Mouse (Mus musculus): ENCODE measurements around the gene Ak5.

DNA sequence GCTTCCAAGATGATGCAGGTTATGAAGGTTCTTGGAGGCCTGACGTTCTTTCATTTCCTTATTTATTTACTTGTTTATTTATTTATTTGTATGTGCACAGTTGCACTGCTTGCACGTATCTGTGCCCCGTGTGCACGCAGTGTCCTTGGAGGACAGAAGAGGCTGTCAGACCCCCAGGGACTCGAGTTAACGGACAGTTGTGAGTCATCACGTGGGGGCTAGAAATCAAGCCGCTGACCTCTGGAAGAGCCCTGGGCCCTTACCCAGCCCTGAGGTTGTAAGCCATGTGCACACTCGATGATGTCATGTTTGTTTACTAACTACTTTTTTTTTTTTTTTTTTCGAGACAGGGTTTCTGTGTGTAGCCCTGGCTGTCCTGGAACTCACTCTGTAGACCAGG lies 197.8 kb downstream of the Ak5 start:
- TF ChIP-seq CTCF (IDR thresholded peaks at IDR 0.05; ENCODE audit: borderline replicate concordance, insufficient read depth, low read depth, low read length) (no peak), POLR2A (IDR thresholded peaks at IDR 0.05; ENCODE audit: borderline replicate concordance, insufficient read depth, low read length) (no peak)
